Comparison of ENCODE assay signal across 9 mouse cellular contexts in the genomic region with DNA sequence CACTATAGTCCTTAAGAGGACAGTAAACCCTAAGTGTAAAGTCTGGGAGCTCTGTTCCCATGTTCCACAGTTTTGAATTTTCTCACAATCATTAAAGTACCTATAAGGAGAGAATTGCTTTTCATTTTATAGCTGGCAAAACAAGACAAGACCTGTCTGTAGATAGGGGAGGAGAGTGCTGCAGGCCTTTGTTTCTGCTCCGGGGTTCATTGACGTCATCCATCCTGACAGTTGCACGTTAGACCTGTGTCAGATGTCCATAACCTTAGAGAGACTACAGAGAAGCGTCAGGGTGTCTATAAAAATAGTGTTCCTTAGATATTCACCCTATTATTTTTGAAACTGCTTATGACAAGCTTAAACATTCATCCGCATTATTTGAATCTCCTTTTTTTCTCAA. TPM values are rescaled to one million over a fixed set of nuclear protein-coding genes. Genes with fewer than 3 reads are reported as not detected.
DNase-seq lines count a peak whose midpoint lies in the region; ATAC-seq and TF ChIP-seq lines count a peak whose summit lies in the region.
"Had no signal": no experiment of that assay in that cellular context is flagged by ENCODE, and none has a peak within 500 bp of the region (broad histone marks: within the 10 kb centered on the region; RNA-seq: fewer than 3 reads in every experiment).

No protein-coding gene starts in this region.

- peak overlapping the region; percentile 61 for H3K4me2 ChIP-seq in forebrain, embryonic 16.5 days (ENCODE audit: low read length)
- peak overlapping the region; percentile 67 for H3K4me2 ChIP-seq in liver, embryonic 16.5 days (ENCODE audit: low read depth, low read length)

- H3K4me1 ChIP-seq in forebrain, embryonic 16.5 days (replicated peaks; ENCODE audit: control insufficient read depth, insufficient read depth, low read length) = peaks cover 11% of the 10 kb centered on the region
- H3K4me1 ChIP-seq in liver, embryonic 16.5 days (ENCODE audit: control insufficient read depth, low read depth, low read length) = peaks cover 15% of the 10 kb centered on the region

- no peak for TF ChIP-seq CTCF in gastrocnemius, adult 2 months (IDR thresholded peaks at IDR 0.05)

- DNase-seq in gastrocnemius, adult 2 months = no peak
- DNase-seq in gastrocnemius, postnatal 10 days = no peak
- DNase-seq in CD4-positive helper T cell, adult 2 months (ENCODE audit: low read depth, low spot score) = peak; percentile 65
- no peak for DNase-seq in urinary bladder, adult 2 months (ENCODE audit: low spot score)
- no peak for DNase-seq in cerebellum, adult 18-20 months
- DNase-seq: cerebellum, adult 2 months had no signal

- H3K27me3 ChIP-seq in forebrain, embryonic 16.5 days (replicated peaks; ENCODE audit: control insufficient read depth, insufficient read depth, low read length) = 0 out of 2 replicates have a peak, but pooled peaks cover 4% of the 10 kb centered on the region
- H3K27me3 ChIP-seq in liver, embryonic 16.5 days (ENCODE audit: control insufficient read depth, insufficient read depth, low read depth, low read length) = no peaks in the 10 kb centered on the region

- 0 out of 2 replicates have a peak overlapping the region, but pooled peaks have one; percentile 15 for H3K9ac ChIP-seq in forebrain, embryonic 16.5 days (replicated peaks; ENCODE audit: low read depth, low read length)
- no peak overlapping the region for H3K9ac ChIP-seq in liver, embryonic 16.5 days (ENCODE audit: low read depth, low read length)

- intact Hi-C loops in gastrocnemius, adult 2 months (cut with DNase I) = no loop called here

- peak overlapping the region; percentile 85 for H3K4me3 ChIP-seq in gastrocnemius, adult 2 months
- H3K4me3 ChIP-seq in forebrain, embryonic 16.5 days (replicated peaks; ENCODE audit: low read length) = peak overlapping the region; percentile 90
- peak overlapping the region; percentile 95 for H3K4me3 ChIP-seq in liver, embryonic 16.5 days (ENCODE audit: low read depth, low read length)

- H3K36me3 ChIP-seq in forebrain, embryonic 16.5 days (ENCODE audit: control insufficient read depth, insufficient read depth) = no peaks in the 10 kb centered on the region
- no peaks in the 10 kb centered on the region; the same call in 1 of the 2 replicates for H3K36me3 ChIP-seq in liver, embryonic 16.5 days (ENCODE audit: control insufficient read depth, insufficient read depth)

- peak overlapping the region; percentile 98 for H3K27ac ChIP-seq in gastrocnemius, adult 2 months
- no peak overlapping the region for H3K27ac ChIP-seq in forebrain, embryonic 16.5 days (ENCODE audit: low read length)
- H3K27ac ChIP-seq in liver, embryonic 16.5 days (ENCODE audit: low read length) = no peak overlapping the region

- 71% methylated on average over 5 of the region's 5 CpGs for WGBS in forebrain, embryonic 16.5 days
- WGBS in liver, embryonic 16.5 days (ENCODE audit: insufficient replicate concordance) = 60% methylated on average over 5 of the region's 5 CpGs

- H3K9me3 ChIP-seq in forebrain, embryonic 16.5 days (ENCODE audit: control insufficient read depth, low read length) = no peaks in the 10 kb centered on the region
- H3K9me3 ChIP-seq in liver, embryonic 16.5 days (replicated peaks; ENCODE audit: control insufficient read depth, low read length) = no peaks in the 10 kb centered on the region

- ATAC-seq in forebrain, embryonic 16.5 days = no peak
- no peak for ATAC-seq in liver, embryonic 16.5 days (ENCODE audit: low read depth)
- ATAC-seq in megakaryocyte-erythroid progenitor cell, adult 5-6 weeks (replicated peaks; ENCODE audit: low FRiP score, low TSS enrichment, poor library complexity, severe bottlenecking) = no peak

RNA-seq across cellular contexts. Expression of gene Bcl10, which starts 2.9 kb away (rescaled TPM):
- total RNA-seq in gastrocnemius, adult 2 months (2021) = 1 to 10 TPM; 9.6 to 9.8 TPM
- total RNA-seq in gastrocnemius, postnatal 10 days (2021) = 10 to 100 TPM; 17.3 to 17.4 TPM
- 38.6 and 49.2 TPM in 2 replicates for polyA plus RNA-seq in forebrain, embryonic 16.5 days (2015; fragmentation: Nextera tagmentation; extraction: Ambion mirVana)
- polyA plus RNA-seq in liver, embryonic 16.5 days (2015; fragmentation: Nextera tagmentation; extraction: Ambion mirVana) = 20.3 and 21.5 TPM in 2 replicates
- 9.4 and 19.1 TPM in 2 replicates for total RNA-seq in megakaryocyte-erythroid progenitor cell, adult 5-6 weeks (2014; fragmentation: Nextera tagmentation)
- total RNA-seq in megakaryocyte-erythroid progenitor cell, adult 5-6 weeks (2017) = 20.4 and 38.6 TPM in 2 replicates
- 24.3 and 25.7 TPM in 2 replicates for polyA plus RNA-seq in urinary bladder, adult 2 months (2012; rRNA removed)

RNA-seq across cellular contexts. Expression of gene 2410004B18Rik, which starts 12.3 kb away (rescaled TPM):
- total RNA-seq in gastrocnemius, adult 2 months (2021) = 10 to 100 TPM; 18.2 to 19.6 TPM
- 10 to 100 TPM; 13.8 to 14.0 TPM for total RNA-seq in gastrocnemius, postnatal 10 days (2021)
- polyA plus RNA-seq in forebrain, embryonic 16.5 days (2015; fragmentation: Nextera tagmentation; extraction: Ambion mirVana) = 75.8 and 81.0 TPM in 2 replicates
- 10.4 and 11.1 TPM in 2 replicates for polyA plus RNA-seq in liver, embryonic 16.5 days (2015; fragmentation: Nextera tagmentation; extraction: Ambion mirVana)
- 17.4 and 20.3 TPM in 2 replicates for total RNA-seq in megakaryocyte-erythroid progenitor cell, adult 5-6 weeks (2014; fragmentation: Nextera tagmentation)
- 19.4 and 27.4 TPM in 2 replicates for total RNA-seq in megakaryocyte-erythroid progenitor cell, adult 5-6 weeks (2017)
- 18.9 and 23.1 TPM in 2 replicates for polyA plus RNA-seq in urinary bladder, adult 2 months (2012; rRNA removed)
